Mouse (Mus musculus) hindbrain, postnatal 0 days (tissue): ENCODE results near the gene Cyb561. TPM values are rescaled to one million over a fixed set of nuclear protein-coding genes. Genes with fewer than 3 reads are reported as not detected.
A peak's percentile ranks its signal among the peaks of the same experiment; 100 is the strongest.

Experiments
- ATAC-seq: fragments of 200-750 bp; cut with Nextera tagmentation; 2 replicates; pipeline ENCODE4 v1.8.0; 2017; ENCODE audit warnings: mild to moderate bottlenecking, moderate TSS enrichment, moderate library complexity
- DNase-seq: peaks from one replicate; pipeline ENCODE4 v3.0.0-alpha.2; 2015; ENCODE audit warnings: low spot score
- H3K27ac ChIP-seq: fragments of 300-500 bp; sonication (generic); 2 replicates; pipeline ENCODE4 v1.5.1; 2014; ENCODE audit warnings: mild to moderate bottlenecking
- H3K27me3 ChIP-seq: fragments of 300-500 bp; sonication (generic); 2 replicates; pipeline ENCODE4 v1.6.1; 2014; ENCODE audit warnings: low read length, mixed read lengths; ENCODE audit not compliant: insufficient read depth
- H3K36me3 ChIP-seq: fragments of 300-500 bp; sonication (generic); 2 replicates; pipeline ENCODE4 v1.6.1; 2014; ENCODE audit warnings: low read length, mixed read lengths; ENCODE audit not compliant: insufficient read depth
- H3K4me1 ChIP-seq: fragments of 300-500 bp; sonication (generic); 2 replicates; pipeline ENCODE4 v1.6.1; 2014; ENCODE audit warnings: antibody characterized with exemption, low read length, mixed read lengths; ENCODE audit not compliant: insufficient read depth
- H3K4me2 ChIP-seq: fragments of 300-500 bp; sonication (generic); 2 replicates; pipeline ENCODE4 v1.6.1; 2014; ENCODE audit warnings: low read depth, mild to moderate bottlenecking, low read length, moderate library complexity, mixed read lengths
- H3K4me3 ChIP-seq: fragments of 300-500 bp; sonication (generic); 2 replicates; pipeline ENCODE4 v1.5.1; 2014; ENCODE audit warnings: low read length
- H3K9ac ChIP-seq: fragments of 300-500 bp; sonication (generic); replicated peaks from 2 replicates; pipeline ENCODE4 v1.6.1; 2014; ENCODE audit warnings: mild to moderate bottlenecking, low read length, moderate library complexity, mixed read lengths
- H3K9me3 ChIP-seq: fragments of 300-500 bp; sonication (generic); 2 replicates; pipeline ENCODE4 v1.6.1; 2016; ENCODE audit warnings: low read length, mixed read lengths
- CTCF ChIP-seq: IDR thresholded peaks from 2 replicates; pipeline ENCODE4 v1.5.1; 2016; ENCODE audit warnings: antibody characterized with exemption, control low read depth, low read depth
- WGBS: fragments of 180-500 bp; shearing (Covaris S2); extraction: QIAGEN DNeasy Blood & Tissue Kit; methylation state at CpG from one replicate; pipeline ENCODE4 v1.1.7; 2014; 5-methylcytosine and 5-hydroxymethylcytosine counted together
- polyA plus RNA-seq: library from polyadenylated mRNA; unstranded; fragments of >200 nt; fragmentation: Nextera tagmentation; extraction: Ambion mirVana; gene quantifications from 2 replicates; pipeline ENCODE4 v1.2.1, GENCODE M21; 2015
- total RNA-seq: library from RNA; depleted of rRNA; stranded (reverse); fragments of >200 nt; gene quantifications from 2 replicates; pipeline ENCODE4 v1.2.3, GENCODE M21; 2014

The Cyb561 gene
- total and polyA plus RNA-seq, 2 experiments from 2014 or later: 52.9 to 57.8 TPM

DNA sequence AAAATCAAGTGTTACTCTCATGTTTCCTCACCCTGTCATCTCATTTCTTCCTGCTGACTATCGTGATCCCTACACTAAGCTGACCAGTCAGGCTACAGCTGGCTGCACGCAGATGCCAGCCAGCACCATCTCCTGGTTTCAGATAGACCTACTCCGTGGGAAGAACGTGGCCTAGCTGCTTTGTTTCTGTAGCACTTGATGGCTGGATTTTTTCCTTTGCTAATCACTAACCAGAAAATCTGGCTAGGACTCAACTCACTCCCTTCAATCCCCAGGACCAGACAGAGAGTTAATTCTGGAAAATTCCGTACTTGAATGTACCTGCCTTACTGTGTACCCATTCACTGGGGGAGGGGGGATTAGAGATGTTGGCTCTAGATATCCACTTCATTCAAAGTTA, 25.0 kb downstream of the Cyb561 start:
- Histone ChIP-seq H3K9me3 (no peaks in the 10 kb centered on the region), H3K27ac (no peak overlapping the region), H3K36me3 (peaks cover 21% of the 10 kb centered on the region; the same call in 1 of the 2 replicates), H3K4me3 (no peak overlapping the region), H3K9ac (no peak overlapping the region), H3K27me3 (no peaks in the 10 kb centered on the region), H3K4me1 (no peaks in the 10 kb centered on the region), H3K4me2 (no peak overlapping the region)
- no peak for TF ChIP-seq CTCF
- DNase-seq (no peak), ATAC-seq (no peak)
- 58% methylated on average over 5 of the region's 5 CpGs for WGBS

- H3K9ac ChIP-seq: no peak overlapping the region
Observed at GRCm38 (mm10) chr11:105927065-105928030, 25.8 kb downstream of the Cyb561 start.

GRCm38 (mm10) chr11:105922769-105923663, 30.1 kb downstream of the Cyb561 start:
- no peak overlapping the region for H3K9ac ChIP-seq
- no peaks in the 10 kb centered on the region for H3K27me3 ChIP-seq
- DNase-seq (no peak), ATAC-seq (no peak)
- peaks cover 60% of the 10 kb centered on the region for H3K36me3 ChIP-seq
- no peak for TF ChIP-seq CTCF
- H3K27ac ChIP-seq: no peak overlapping the region
- H3K4me2 ChIP-seq: no peak overlapping the region
- no peaks in the 10 kb centered on the region for H3K9me3 ChIP-seq
- 80% methylated on average over 20 of the region's 20 CpGs for WGBS
- H3K4me3 ChIP-seq: no peak overlapping the region
- H3K4me1 ChIP-seq: no peaks in the 10 kb centered on the region

More at GRCm38 (mm10) chr11:105927065-105928030, 25.8 kb downstream of the Cyb561 start:
- peak overlapping the region; percentile 15; the same call in 1 of the 2 replicates for H3K27ac ChIP-seq
- WGBS: 53% methylated on average over 14 of the region's 14 CpGs
- peak; percentile 94 for TF ChIP-seq CTCF
- H3K4me1 ChIP-seq: no peaks in the 10 kb centered on the region
- peaks cover 29% of the 10 kb centered on the region for H3K36me3 ChIP-seq
- H3K9me3 ChIP-seq: no peaks in the 10 kb centered on the region
- H3K27me3 ChIP-seq: no peaks in the 10 kb centered on the region
- ATAC-seq: peak; percentile 79
- H3K4me3 ChIP-seq: no peak overlapping the region
- H3K4me2 ChIP-seq: no peak overlapping the region
- DNase-seq: peak; percentile 92

GRCm38 (mm10) chr11:105921275-105921674, 31.9 kb downstream of the Cyb561 start:
- 94% methylated on average over 5 of the region's 5 CpGs for WGBS
- H3K4me1 ChIP-seq: no peaks in the 10 kb centered on the region
- H3K9me3 ChIP-seq: no peaks in the 10 kb centered on the region
- ATAC-seq (no peak), DNase-seq (no peak)
- H3K9ac ChIP-seq: no peak overlapping the region
- H3K36me3 ChIP-seq: peaks cover 68% of the 10 kb centered on the region
- H3K4me3 ChIP-seq: no peak overlapping the region
- no peak for TF ChIP-seq CTCF
- no peak overlapping the region for H3K4me2 ChIP-seq
- no peak overlapping the region for H3K27ac ChIP-seq
- no peaks in the 10 kb centered on the region for H3K27me3 ChIP-seq

GRCm38 (mm10) chr11:105920836-105921235, 32.3 kb downstream of the Cyb561 start:
- 92% methylated on average over 2 of the region's 2 CpGs for WGBS
- ATAC-seq (no peak), DNase-seq (no peak)
- H3K36me3 ChIP-seq: peaks cover 69% of the 10 kb centered on the region
- TF ChIP-seq CTCF: no peak
- H3K27ac ChIP-seq: no peak overlapping the region
- no peaks in the 10 kb centered on the region for H3K9me3 ChIP-seq
- H3K27me3 ChIP-seq: no peaks in the 10 kb centered on the region
- H3K9ac ChIP-seq: no peak overlapping the region
- H3K4me3 ChIP-seq: no peak overlapping the region
- no peak overlapping the region for H3K4me2 ChIP-seq
- no peaks in the 10 kb centered on the region for H3K4me1 ChIP-seq

DNA sequence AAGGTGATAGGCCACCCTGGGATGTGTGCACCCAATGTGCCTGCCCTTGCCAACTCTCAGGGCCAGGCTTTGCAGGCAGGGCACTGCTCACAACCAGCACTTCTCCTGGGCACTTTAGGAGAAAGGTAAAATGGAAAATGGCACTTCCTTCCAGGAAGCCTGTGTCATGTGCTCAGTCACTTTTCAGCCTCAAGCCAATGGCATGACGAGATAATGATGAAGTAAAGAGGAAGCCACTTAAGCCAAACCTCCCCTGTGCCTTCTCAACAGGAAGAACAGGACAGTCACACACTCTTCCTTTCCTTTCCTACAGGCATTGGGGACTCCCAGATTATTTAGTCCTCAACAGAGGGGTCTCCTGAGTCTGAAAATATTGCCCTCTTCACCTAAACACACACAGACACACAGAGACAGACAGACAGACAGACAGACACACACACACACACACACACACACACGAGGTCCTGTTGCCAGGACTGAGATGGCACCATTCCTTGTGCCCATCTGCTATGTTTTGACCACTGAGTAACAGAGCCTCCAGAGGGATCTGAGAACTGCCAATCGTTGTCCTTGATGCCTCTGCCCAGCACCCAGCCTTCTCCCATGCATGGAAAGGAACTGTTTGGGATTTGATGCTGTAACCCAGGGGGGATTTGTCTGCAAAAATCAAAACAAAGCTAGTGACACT, 32.9 kb downstream of the Cyb561 start:
- no peak overlapping the region for H3K4me2 ChIP-seq
- ATAC-seq (no peak), DNase-seq (no peak)
- 78% methylated on average over 3 of the region's 3 CpGs for WGBS
- H3K27ac ChIP-seq: no peak overlapping the region
- no peaks in the 10 kb centered on the region for H3K27me3 ChIP-seq
- H3K9me3 ChIP-seq: no peaks in the 10 kb centered on the region
- H3K4me1 ChIP-seq: no peaks in the 10 kb centered on the region
- no peak for TF ChIP-seq CTCF
- H3K4me3 ChIP-seq: no peak overlapping the region
- H3K9ac ChIP-seq: no peak overlapping the region
- H3K36me3 ChIP-seq: peaks cover 65% of the 10 kb centered on the region
